Mouse (Mus musculus) lung, postnatal 0 days (tissue): ENCODE results near the gene Atp5j.

Experiments
- CTCF ChIP-seq: IDR thresholded peaks from 2 replicates; pipeline ENCODE4 v1.5.1; 2016; ENCODE audit warnings: antibody characterized with exemption, mild to moderate bottlenecking
- EP300 ChIP-seq: IDR thresholded peaks from 2 replicates; pipeline ENCODE4 v1.6.1; 2016; ENCODE audit warnings: antibody characterized with exemption, mild to moderate bottlenecking, control low read depth

DNA sequence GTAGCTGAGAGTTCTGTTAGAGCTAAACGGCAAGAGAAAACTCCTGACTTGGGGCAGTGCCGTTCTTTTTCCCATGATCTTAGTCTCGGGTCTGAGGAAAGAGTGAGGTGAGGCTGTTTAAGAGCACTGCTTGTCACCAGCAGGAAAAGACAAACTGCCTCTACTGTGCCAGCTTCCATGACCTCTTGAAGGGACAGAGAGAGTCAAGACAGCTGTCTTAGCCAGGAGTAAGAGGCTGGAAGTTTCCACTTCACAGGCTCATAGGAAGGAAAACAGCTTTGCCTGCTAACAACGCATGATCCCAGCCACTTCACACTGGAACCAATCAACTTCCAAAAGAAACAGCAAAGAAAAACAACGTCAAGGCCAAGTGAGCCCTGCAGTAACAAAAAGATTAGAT is 3.7 kb downstream of the Atp5j start:
- TF ChIP-seq CTCF = no peak
- TF ChIP-seq EP300 = no peak
